Mouse (Mus musculus) midbrain, embryonic 12.5 days (tissue): Measurements from ENCODE around the gene Wdr34. TPM values are rescaled to one million over a fixed set of nuclear protein-coding genes. Genes with fewer than 3 reads are reported as not detected.

Source experiments
- ATAC-seq: fragments of 200-750 bp; cut with Nextera tagmentation; 2 replicates; pipeline ENCODE4 v1.8.0; 2017; ENCODE audit warnings: low read depth, moderate TSS enrichment, moderate library complexity; ENCODE audit not compliant: low FRiP score
- H3K27ac ChIP-seq: fragments of 300-500 bp; sonication (generic); replicated peaks from 2 replicates; pipeline ENCODE4 v1.5.1; 2016; ENCODE audit warnings: mild to moderate bottlenecking
- H3K27me3 ChIP-seq: fragments of 300-500 bp; sonication (generic); 2 replicates; pipeline ENCODE4 v1.6.1; 2016; ENCODE audit warnings: mild to moderate bottlenecking
- H3K36me3 ChIP-seq: fragments of 300-500 bp; sonication (generic); 2 replicates; pipeline ENCODE4 v1.6.1; 2016
- H3K4me1 ChIP-seq: fragments of 300-500 bp; sonication (generic); 2 replicates; pipeline ENCODE4 v1.6.1; 2016
- H3K4me2 ChIP-seq: fragments of 300-500 bp; sonication (generic); replicated peaks from 2 replicates; pipeline ENCODE4 v1.6.1; 2016; ENCODE audit warnings: mild to moderate bottlenecking, moderate library complexity
- H3K4me3 ChIP-seq: fragments of 300-500 bp; sonication (generic); 2 replicates; pipeline ENCODE4 v1.5.1; 2016; ENCODE audit warnings: mild to moderate bottlenecking
- H3K9ac ChIP-seq: fragments of 300-500 bp; sonication (generic); replicated peaks from 2 replicates; pipeline ENCODE4 v1.6.1; 2016; ENCODE audit warnings: mild to moderate bottlenecking, moderate library complexity
- H3K9me3 ChIP-seq: fragments of 300-500 bp; sonication (generic); 2 replicates; pipeline ENCODE4 v1.6.1; 2016; ENCODE audit warnings: mild to moderate bottlenecking
- WGBS: fragments of 180-500 bp; shearing (Covaris S2); methylation state at CpG from one replicate; pipeline ENCODE4 v1.1.7; 2016; 5-methylcytosine and 5-hydroxymethylcytosine counted together
- polyA plus RNA-seq: library from polyadenylated mRNA; unstranded; fragments of >200 nt; fragmentation: Nextera tagmentation; extraction: Ambion mirVana; gene quantifications from 2 replicates; pipeline ENCODE4 v1.2.1, GENCODE M21; 2016

Gene Wdr34
- 38.0 and 39.1 TPM in 2 replicates for polyA plus RNA-seq

DNA sequence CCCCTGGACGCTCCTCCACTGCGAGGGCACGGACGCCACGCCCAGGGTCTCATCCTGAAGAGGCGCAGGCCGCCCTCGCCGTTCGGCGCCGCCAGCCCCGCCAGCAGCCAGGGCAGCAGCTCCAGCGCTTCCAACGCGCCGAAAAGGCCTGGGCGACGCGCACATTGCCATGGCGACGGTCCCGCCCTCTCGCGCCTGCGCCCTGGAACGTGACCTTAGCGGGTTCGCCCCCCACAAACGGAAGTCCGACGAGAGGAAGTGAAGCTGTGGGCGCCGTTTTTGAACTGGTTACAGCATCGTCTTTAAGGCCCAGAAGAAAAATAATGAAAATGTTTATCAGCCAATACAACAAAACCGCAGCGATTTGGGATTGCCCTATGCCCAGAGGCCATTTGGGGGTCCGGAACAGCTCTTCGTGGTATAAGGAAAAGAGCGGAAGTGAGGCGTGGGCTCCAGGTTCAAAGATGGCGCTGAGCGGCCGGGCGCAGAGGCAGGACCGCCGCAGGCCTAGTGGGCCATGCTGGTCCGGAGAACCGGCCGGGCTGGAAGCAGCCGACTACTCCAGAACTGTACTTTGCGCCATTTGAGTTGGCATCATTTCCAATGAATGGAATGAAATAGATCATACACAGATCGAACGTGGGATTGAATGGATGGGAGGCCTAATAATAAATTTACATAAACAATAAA lies at the start of gene Wdr34:
Wdr34 (minus strand) TSS at position 183 of the 690 bp plus-strand sequence.
- peak; percentile 94 for ATAC-seq
- H3K4me2 ChIP-seq = peak within 1 kb of the TSS; percentile 52
- 1% methylated on average over 54 of the region's 54 CpGs for WGBS
- peaks cover 11% of the 10 kb centered on the region; the same call in 1 of the 2 replicates for H3K36me3 ChIP-seq
- peak within 1 kb of the TSS; percentile 85 for H3K27ac ChIP-seq
- H3K4me1 ChIP-seq = peaks cover 7% of the 10 kb centered on the region
- H3K27me3 ChIP-seq = peaks cover 9% of the 10 kb centered on the region; the same call in 1 of the 2 replicates
- H3K9ac ChIP-seq = peak within 1 kb of the TSS; percentile 50
- H3K4me3 ChIP-seq = peak within 1 kb of the TSS; percentile 49
- H3K9me3 ChIP-seq = no peaks in the 10 kb centered on the region

DNA sequence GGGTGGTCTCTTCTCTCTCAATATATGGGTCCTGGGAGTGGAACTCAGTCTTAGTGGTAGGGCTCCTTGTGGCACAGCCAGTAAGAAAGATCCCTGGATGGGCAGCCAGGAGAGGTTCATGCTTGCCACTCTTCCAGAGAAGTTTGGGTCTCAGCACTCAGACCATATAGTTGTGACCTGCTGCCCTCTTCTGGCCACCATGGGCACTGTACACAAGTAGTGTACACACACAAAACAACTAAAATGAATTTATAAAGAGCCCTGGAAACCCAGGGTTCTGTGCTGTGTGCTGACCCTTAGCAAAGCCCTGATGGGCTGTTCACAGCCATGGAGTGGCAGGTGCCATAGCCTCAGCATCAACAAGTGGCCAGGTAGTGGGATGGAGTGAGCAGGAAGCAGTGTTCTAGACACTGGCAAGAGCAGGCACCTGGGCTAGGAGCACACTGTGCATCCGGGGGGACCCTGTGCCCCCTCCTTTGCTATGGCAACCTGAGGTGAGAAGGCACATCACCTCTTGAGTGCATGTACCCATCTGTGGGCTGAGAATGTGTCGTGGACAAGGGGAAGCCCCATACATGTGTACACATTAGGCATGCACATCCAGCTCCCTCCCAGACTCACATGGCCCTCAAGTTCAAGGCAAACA lies 47.3 kb upstream of the Wdr34 start:
- Histone ChIP-seq H3K27me3 (no peaks in the 10 kb centered on the region), H3K9ac (no peak overlapping the region), H3K4me2 (no peak overlapping the region), H3K36me3 (peaks cover 41% of the 10 kb centered on the region), H3K27ac (no peak overlapping the region), H3K9me3 (no peaks in the 10 kb centered on the region), H3K4me3 (no peak overlapping the region), H3K4me1 (peaks cover 17% of the 10 kb centered on the region)
- no peak for ATAC-seq
- 82% methylated on average over 2 of the region's 2 CpGs for WGBS

DNA sequence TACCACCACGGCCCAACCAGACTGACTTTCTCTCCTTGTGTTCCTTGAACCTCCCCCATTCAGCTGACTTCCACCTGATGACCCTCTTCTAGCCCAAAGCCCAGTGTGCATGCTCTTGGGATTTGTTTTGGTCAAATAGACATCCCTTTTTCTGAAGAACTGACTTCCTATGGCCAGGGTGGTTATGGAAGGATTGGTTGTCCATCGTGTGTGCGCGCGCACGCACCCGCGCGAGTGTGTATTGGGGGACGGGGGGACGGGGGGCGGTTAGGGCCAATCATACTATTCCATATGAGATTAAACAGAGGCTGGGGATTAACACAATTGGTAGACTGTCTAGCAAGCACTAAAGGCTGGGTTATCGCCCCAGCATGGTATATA lies 45.5 kb upstream of the Wdr34 start:
- 5% methylated on average over 13 of the region's 13 CpGs for WGBS
- no peak for ATAC-seq
- Histone ChIP-seq H3K4me2 (peak overlapping the region; percentile 69), H3K27me3 (no peaks in the 10 kb centered on the region), H3K36me3 (peaks cover 28% of the 10 kb centered on the region), H3K9me3 (no peaks in the 10 kb centered on the region), H3K9ac (peak overlapping the region; percentile 60; the same call in 1 of the 2 replicates), H3K27ac (no peak overlapping the region; the same call in 1 of the 2 replicates), H3K4me1 (peaks cover 17% of the 10 kb centered on the region), H3K4me3 (peak overlapping the region; percentile 64)

DNA sequence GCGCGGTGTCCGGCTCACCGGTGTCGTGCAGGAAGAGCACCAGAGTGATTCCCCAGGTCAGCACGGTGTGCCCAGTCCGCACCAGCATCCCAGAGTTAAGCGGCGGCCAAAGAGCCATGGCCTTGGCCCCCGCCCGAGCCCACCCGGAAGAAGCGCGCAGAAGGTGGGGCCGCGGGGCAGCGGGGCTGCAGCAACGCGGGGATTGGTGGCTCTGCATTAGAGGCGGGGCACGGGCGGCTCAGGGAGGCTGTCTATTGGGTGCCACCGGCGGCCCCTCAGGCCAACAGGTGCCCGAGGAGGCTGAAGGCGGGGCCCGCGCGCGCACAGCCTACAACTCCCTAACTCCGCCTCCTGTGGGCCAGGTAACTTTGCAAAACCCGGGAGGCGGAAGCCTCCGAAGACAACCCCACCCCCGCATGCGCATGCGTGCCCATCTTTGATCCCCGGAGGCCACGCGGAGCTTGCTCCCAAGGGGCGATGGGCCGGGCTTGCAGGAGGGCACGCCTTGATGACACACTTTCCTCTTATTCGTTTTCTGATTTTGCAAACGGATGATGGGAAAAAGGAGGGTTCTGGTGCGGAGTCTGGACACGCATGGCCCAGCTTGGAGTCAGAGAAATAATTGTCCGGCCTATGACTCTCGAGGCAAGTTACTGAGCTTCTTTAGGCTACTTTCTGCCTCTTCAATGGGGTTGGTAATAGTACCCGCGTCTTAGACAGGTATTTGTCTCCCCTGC lies 45.0 kb upstream of the Wdr34 start, which contains the start of gene Zdhhc12:
Zdhhc12 (minus strand) TSS at position 178 of the 737 bp plus-strand sequence.
- peak within 1 kb of the TSS; percentile 60 for H3K9ac ChIP-seq
- peaks cover 17% of the 10 kb centered on the region for H3K4me1 ChIP-seq
- H3K4me3 ChIP-seq = peak within 1 kb of the TSS; percentile 64
- H3K4me2 ChIP-seq = peak within 1 kb of the TSS; percentile 69
- peak; percentile 96 for ATAC-seq
- no peaks in the 10 kb centered on the region for H3K9me3 ChIP-seq
- H3K27me3 ChIP-seq = no peaks in the 10 kb centered on the region
- H3K36me3 ChIP-seq = peaks cover 23% of the 10 kb centered on the region
- no peak within 1 kb of the TSS; the same call in 1 of the 2 replicates for H3K27ac ChIP-seq
- WGBS = under 1% methylated on average over 51 of the region's 51 CpGs

DNA sequence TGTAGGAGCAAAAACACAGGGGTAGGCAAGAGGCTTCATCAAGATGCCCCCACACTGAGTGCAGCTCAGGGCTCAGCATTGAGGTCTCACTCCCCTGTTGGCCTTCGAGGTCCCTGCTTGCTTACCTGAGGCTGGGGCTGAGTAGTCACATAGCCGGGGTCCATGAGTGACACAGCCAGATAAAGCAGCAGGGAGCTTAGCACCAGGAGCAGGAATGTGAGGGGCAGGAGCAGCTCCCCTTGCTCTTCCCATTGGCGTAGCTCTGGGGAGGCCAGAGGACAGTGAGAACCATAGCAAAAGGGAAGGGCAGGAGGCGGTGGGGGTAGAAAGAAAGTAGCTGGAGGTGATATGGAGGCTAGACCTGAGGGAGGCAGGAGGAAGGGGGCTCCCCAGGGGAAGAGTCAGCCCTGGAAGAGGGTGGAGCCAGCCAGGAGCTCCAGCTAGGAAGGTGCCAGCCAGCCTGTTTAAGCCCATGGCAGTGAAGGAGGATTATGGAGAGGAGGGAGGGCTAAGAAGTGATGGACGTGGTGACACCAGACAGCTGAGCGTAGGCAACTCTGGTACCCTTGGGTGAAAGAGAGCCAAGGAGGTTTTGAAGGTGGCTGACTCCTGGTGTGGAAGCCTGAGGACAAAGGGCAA lies 43.7 kb upstream of the Wdr34 start:
- WGBS = 56% methylated on average over 6 of the region's 6 CpGs
- peak overlapping the region; percentile 64 for H3K4me3 ChIP-seq
- ATAC-seq = no peak
- H3K9ac ChIP-seq = peak overlapping the region; percentile 60
- H3K27ac ChIP-seq = no peak overlapping the region
- H3K4me2 ChIP-seq = peak overlapping the region; percentile 69
- peaks cover 17% of the 10 kb centered on the region for H3K4me1 ChIP-seq
- H3K36me3 ChIP-seq = peaks cover 16% of the 10 kb centered on the region
- H3K9me3 ChIP-seq = no peaks in the 10 kb centered on the region
- H3K27me3 ChIP-seq = no peaks in the 10 kb centered on the region

DNA sequence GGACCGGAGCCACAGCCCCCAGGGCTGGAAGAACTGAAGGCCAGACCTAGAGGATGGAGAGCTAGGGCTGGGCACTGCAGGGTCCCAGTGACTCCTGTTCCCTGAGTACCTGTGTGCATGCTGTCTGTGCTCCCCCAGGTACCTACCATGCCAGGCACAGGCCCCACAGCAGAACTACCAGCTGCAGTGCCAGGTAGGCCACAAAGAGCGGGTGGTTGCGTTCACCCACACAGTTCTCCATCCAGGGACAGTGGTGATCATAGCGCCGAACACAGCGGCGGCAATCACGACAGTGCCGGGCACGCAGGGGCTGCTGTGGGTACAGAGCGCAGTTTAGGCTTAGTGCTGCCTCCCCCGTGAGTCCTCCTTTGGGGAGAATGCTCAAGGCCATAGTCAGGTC lies 42.8 kb upstream of the Wdr34 start:
- H3K4me3 ChIP-seq = no peak overlapping the region
- 90% methylated on average over 12 of the region's 12 CpGs for WGBS
- H3K9me3 ChIP-seq = no peaks in the 10 kb centered on the region
- no peak overlapping the region for H3K27ac ChIP-seq
- H3K4me1 ChIP-seq = peaks cover 17% of the 10 kb centered on the region
- H3K27me3 ChIP-seq = no peaks in the 10 kb centered on the region
- ATAC-seq = no peak
- peaks cover 16% of the 10 kb centered on the region for H3K36me3 ChIP-seq
- H3K4me2 ChIP-seq = no peak overlapping the region
- H3K9ac ChIP-seq = no peak overlapping the region

DNA sequence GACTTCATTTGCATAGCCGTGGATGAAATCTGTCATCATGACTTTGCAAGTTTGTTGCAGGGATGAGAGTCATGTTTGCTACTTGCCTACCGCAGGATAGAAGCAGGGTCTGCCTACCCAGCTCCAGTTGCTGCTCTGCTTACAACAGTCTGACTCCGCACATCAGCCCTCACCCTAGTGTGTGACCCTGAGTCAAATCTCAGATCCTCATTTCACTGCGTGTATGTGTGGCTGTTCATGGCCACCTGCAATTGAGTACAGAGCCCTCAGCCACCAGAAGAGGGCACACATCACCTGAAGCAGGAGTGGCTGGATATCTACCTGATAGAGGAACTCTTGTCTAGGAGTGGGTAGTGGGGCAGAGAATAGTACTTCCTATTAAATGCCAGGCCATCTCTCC lies 38.6 kb upstream of the Wdr34 start:
- Histone ChIP-seq H3K4me3 (no peak overlapping the region), H3K27ac (no peak overlapping the region), H3K9me3 (no peaks in the 10 kb centered on the region), H3K9ac (no peak overlapping the region), H3K4me1 (peaks cover 11% of the 10 kb centered on the region), H3K36me3 (peaks cover 12% of the 10 kb centered on the region), H3K4me2 (no peak overlapping the region), H3K27me3 (no peaks in the 10 kb centered on the region)
- WGBS = 92% methylated on average over 4 of the region's 4 CpGs
- no peak for ATAC-seq

DNA sequence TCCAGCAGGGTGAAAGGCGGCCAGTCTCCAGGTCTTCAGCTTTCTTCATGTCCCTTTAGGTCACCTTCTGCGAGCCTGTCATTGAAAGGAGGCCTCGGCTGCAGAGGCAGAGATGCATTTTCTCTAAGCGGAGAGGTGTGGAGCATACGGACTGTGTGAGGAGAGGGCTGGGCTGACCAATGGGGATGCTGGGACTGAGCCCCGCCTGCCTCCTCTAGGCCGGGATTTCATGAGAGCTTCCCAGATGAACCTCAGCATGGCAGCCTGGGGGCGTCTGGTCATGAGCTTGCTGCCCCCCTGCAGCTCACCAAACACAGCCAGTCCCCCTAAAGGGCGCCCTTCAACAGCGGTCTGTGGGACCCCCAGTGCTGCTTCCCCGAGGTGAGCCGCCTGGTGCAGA lies 36.0 kb upstream of the Wdr34 start:
- Histone ChIP-seq H3K4me1 (peaks cover 8% of the 10 kb centered on the region; the same call in 1 of the 2 replicates), H3K4me3 (peak overlapping the region; percentile 20), H3K27me3 (no peaks in the 10 kb centered on the region), H3K9me3 (no peaks in the 10 kb centered on the region), H3K9ac (no peak overlapping the region), H3K36me3 (no peaks in the 10 kb centered on the region), H3K27ac (no peak overlapping the region), H3K4me2 (peak overlapping the region; percentile 42)
- 0 out of 2 replicates have a peak, but pooled peaks have one; percentile 30 for ATAC-seq
- WGBS = 9% methylated on average over 12 of the region's 12 CpGs

DNA sequence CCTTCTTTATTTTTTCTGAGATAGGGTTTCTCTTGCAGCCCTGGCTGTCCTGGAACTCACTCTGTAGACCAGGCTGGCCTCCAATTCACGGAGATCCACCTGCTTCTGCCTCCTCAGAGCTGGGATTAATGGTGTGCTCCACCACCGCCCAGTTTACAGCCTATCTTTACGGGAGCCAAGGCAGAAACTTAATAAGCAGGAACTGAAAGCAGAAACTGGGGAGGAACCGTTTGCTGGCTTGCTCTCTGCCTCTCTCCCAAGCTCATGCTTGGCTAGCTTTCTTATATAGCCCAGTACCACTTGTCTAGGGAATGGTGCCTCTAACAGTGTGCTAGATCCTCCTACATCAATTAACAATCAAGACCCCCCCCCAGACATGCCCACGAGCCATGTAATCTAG lies 35.4 kb upstream of the Wdr34 start:
- peaks cover 8% of the 10 kb centered on the region; the same call in 1 of the 2 replicates for H3K4me1 ChIP-seq

DNA sequence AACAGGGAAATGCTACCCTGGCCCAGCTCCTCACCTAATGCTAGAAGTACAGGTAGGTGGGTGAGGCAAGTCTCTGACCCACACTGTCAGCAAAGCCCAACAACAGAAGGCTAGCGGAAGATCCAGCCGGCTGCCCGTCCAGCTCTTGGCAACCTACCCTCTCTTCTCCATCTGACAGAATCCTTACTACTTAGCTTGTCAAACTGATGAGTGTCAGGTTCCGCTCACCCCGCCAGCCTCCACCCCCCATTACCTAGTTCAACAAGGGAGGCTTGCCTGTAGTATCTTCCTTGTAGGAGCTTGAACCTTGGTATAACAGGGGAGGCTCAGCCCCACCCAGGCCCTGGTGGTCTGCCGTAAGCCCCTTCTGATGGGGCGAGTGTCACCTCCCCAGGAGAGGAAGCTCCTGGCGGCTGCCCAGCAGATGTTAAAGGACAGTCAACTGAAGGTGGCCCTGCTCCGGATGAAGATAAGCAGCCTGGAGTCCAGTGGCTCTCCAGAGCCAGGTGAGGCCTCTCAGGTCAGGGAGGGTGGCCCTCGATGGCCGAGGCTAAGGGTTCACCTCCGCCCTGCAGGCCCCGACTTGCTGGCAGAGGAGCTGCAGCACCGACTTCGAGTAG lies 31.6 kb upstream of the Wdr34 start:
- peaks cover 18% of the 10 kb centered on the region for H3K4me1 ChIP-seq
- ATAC-seq = no peak
- no peak overlapping the region for H3K4me2 ChIP-seq
- H3K9me3 ChIP-seq = no peaks in the 10 kb centered on the region
- no peaks in the 10 kb centered on the region for H3K36me3 ChIP-seq
- no peaks in the 10 kb centered on the region for H3K27me3 ChIP-seq
- H3K27ac ChIP-seq = no peak overlapping the region
- no peak overlapping the region for H3K9ac ChIP-seq
- 89% methylated on average over 15 of the region's 15 CpGs for WGBS
- H3K4me3 ChIP-seq = no peak overlapping the region

More for the DNA sequence above, 35.4 kb upstream of the Wdr34 start:
- no peaks in the 10 kb centered on the region for H3K36me3 ChIP-seq
- no peak for ATAC-seq
- 43% methylated on average over 5 of the region's 5 CpGs for WGBS
- H3K4me2 ChIP-seq = peak overlapping the region; percentile 42
- no peak overlapping the region; the same call in 1 of the 2 replicates for H3K4me3 ChIP-seq
- H3K27ac ChIP-seq = no peak overlapping the region
- no peaks in the 10 kb centered on the region for H3K9me3 ChIP-seq
- H3K9ac ChIP-seq = no peak overlapping the region
- H3K27me3 ChIP-seq = no peaks in the 10 kb centered on the region

DNA sequence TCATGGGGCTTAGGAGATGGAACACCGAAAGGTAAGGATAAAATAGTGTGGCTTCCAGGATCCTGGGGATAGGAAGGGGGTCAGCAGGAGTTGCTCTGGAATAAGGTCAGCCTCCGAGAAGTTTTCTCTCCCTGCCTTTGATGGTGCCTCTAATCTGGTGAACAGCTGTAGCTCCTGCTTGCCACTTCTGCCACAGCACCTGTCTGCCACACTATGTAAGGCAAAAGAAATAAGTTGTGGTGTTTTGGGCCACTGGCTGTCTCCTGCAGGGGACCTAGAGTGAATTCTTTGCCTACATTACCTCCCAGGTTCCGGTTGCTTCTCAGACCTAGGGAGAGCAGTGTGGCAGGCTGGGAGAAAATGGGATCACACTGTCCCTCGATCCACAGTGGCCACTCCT lies 30.1 kb upstream of the Wdr34 start:
- peaks cover 10% of the 10 kb centered on the region for H3K4me1 ChIP-seq
- H3K9ac ChIP-seq = peak overlapping the region; percentile 28; the same call in 1 of the 2 replicates
- peak overlapping the region; percentile 84 for H3K4me2 ChIP-seq
- H3K36me3 ChIP-seq = peaks cover 2% of the 10 kb centered on the region
- H3K27ac ChIP-seq = no peak overlapping the region; the same call in 1 of the 2 replicates
- 77% methylated on average over 4 of the region's 4 CpGs for WGBS
- no peaks in the 10 kb centered on the region for H3K27me3 ChIP-seq
- ATAC-seq = no peak
- H3K4me3 ChIP-seq = no peak overlapping the region
- H3K9me3 ChIP-seq = no peaks in the 10 kb centered on the region
